Mouse (Mus musculus) thymus, adult 18-20 months (tissue): ENCODE measurements around the gene Tmem127.
"Not testable (repeated sequence)": the region's sequence is repeated elsewhere in the genome, so short reads cannot be mapped to it uniquely, and the experiment has no call there.

ENCODE experiments used
- DNase-seq, 2 experiments: peaks; one replicate each; pipeline ENCODE4 v3.0.0; 2022; ENCODE audit warnings: mixed read lengths in 2 of 2

Gene Tmem127

DNA sequence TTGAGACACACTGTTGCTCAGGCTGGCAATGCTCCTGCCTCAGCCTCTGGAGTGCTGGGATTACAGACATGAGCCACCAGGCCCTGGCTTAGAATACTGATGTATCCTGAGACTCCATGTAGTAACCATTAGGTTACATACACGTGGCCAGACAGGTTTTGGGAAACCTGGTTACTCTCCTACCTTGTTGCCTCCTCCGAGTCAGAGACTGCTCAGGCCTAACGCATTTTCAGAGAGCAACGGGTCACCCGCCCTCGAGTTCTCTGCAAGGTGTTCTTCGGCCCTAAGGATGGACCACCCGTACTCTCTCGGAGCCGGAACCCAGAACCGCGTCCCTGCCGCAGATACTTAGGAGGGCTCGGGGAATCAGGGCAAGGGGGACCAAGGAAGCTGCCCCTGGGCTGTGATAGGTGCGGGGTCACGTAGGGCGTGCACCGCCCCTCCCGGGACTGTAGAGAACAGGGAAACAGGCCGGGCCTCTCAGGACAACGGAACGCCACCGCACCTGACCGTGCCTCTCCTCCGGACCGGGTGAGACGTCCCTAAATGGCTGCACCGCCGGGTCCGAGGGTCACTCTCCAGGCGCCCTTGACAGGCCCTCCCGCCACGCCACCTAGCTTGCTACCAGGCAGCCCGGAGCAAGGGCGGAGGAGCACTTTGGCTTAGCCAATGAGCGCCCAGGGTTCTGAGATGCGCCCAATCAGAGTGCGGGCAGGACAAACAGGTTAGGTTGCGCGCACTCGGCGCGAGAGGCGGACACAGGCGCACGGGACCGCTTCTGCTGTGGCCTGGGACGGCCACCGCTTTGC, 22.0 kb downstream of the Tmem127 start, which contains the start of gene Stard7:
TSS of gene Stard7 (plus strand) at position 728 of the 809 bp plus-strand sequence.
- peak; percentile 90 to 94 for DNase-seq

DNA sequence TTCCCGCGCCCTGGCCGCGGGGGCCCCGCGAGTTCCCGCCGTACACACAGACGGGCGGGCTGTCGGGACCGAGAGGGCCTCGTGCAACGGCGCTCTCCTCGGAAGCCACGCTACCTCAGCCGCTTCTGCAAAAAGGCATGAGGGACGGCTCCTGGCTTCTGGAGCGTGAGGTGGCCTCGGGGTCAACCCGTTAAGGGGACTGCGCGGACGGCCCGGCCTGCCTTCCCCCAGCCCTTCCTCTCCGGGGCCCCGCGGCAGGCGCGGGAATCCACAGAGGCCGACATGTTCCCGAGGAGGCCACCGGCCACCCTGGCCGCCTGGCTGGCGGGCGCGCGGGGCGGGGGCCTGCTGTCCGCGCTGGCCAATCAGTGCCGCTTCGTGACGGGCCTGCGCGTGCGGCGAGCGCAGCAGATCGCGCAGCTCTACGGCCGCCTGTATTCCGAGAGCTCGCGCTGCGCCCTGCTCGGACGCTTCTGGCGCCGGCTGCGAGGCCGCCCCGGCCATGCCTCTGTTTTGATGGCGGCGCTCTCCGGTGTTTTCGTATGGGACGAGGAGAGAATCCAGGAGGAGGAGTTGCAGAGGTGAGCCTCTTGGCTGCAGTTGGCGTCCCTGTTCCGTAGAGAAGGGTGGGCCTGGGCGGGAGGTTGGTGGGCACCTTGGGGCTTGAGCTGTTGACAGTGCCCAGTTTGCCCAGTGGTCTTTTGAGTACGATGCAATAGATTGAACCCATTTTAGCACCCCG, 22.8 kb downstream of the Tmem127 start:
- DNase-seq = peak; percentile 60 to 61

DNA sequence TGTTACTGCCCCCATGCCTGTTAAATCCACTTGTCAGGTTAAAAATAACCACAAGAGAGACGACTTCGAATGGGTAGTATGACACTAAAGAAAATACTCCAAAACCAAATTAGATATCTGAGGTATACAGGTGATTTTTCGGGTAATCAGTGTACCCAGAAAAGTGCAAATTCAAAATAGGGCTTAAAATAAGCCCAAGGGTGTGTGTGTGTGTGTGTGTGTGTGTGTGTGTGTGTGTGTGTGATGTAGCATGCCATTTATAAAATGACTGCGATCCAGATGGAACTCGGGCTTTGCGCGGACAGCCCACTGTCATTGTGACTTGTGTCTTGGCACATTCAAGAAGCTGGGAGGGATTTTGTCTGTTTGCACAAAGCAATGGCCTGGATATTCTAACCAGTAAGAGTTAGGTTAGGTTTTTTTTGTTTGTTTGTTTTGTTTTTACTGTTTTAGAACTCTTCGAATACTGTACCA, 23.4 kb downstream of the Tmem127 start:
- no peak for DNase-seq

DNA sequence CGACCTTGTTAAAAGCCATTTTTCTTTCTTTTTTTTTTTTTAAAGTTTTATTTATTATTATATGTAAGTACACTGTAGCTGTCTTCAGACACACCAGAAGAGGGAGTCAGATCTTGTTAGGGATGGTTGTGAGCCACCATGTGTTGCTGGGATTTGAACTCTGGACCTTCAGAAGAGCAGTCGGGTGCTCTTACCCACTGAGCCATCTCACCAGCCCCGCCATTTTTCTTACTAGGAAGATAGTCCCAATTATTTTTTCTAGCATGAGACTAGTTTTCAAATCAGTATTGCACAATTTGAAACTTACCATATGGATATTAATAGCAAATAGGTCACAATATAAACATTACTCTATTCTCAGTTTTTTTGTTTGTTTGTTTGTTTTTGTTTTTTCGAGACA, 24.3 kb downstream of the Tmem127 start:
- DNase-seq = not testable (repeated sequence)

DNA sequence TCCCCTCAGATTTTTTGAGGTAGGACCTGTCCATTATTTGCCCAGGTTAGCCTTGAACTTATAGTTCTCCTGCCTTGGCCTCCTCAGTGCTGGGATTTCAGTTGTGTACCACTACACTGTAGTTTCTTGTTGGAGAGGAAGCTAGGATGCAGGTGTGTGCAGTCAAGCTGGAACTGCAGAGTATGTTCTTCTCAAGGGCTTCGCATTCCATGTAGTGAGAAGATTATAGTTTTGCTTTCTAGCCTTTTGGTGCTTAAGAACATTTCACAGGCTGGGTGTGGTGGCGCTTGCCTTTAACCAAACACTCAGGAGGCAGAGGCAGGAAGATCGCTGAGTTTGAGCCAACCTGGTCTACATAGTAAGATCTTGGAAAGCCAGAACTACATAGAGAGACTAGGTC, 25.1 kb downstream of the Tmem127 start:
- no peak for DNase-seq

DNA sequence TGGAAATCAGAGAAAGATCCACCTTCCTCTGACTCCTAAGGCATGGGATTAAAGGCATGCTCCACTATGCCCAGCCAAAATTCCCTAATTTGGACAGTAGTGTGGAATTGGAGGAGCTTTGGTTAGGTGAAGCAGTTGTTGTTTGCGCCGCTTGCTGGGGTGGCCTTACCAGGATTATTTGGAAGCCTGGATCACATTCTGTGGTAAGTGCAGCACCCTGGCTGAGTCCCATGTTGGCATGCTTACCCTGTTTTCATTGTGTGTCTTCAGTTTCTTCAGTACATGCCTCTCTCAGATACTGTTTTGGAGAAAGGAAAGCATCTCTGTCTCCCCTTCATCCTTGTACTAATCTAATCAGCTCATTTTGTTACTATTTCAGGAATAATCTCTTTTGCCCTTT, 26.9 kb downstream of the Tmem127 start:
- no peak for DNase-seq

DNA sequence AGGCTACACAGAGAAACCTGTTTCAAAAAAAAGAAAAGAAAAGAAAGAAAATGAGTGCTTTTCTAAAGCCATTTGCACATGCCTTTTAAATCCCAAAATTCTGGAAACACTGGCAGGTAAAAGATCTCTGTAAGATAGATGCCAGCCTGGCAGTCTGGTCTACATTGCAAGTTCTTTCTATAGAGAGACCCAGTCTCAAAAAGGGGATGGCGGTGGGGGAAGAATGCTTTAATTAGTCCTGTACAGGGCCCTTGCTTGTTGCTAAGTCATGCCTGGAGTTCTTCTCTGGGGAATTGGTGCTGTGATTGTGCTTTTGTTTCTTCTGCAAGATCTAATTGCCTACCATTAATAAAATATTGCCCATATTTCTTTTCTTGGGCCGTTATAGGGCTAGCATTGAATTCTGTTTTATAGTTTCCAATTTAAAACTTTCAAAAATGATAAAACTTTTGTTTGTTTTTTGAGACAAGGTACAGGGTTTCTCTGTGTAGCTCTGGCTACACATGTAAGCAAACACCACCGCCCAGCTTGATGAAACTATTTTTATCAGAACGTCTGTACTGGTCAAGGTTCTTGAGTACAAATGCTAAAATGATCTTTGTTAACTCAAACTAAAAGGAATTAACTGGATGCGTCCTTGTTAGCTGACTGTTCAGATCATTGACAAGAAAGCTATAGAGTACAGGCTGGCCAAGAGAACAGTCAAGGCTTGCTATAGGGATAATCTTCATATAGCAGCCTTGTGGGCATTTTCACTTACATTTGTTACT, 28.0 kb downstream of the Tmem127 start:
- DNase-seq = no peak

DNA sequence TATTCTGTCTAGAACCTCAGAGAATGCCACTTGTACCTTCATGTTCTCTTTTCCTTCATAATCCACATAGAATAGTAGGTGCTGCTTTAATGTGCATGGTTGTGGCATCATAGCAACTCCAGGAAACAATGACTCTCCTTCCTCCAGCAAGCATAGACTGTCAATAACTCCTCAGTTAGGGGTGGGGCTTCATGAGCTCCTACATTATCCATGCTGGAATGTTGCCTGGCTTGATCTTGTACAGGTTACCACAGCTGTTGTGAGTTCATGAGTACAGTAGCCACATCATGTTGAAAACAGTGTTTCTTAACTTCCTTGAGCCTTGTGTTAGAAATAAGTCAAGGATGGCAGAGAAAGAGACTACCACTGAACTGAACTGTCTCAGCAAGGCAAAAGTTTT, 30.5 kb downstream of the Tmem127 start:
- DNase-seq = no peak

DNA sequence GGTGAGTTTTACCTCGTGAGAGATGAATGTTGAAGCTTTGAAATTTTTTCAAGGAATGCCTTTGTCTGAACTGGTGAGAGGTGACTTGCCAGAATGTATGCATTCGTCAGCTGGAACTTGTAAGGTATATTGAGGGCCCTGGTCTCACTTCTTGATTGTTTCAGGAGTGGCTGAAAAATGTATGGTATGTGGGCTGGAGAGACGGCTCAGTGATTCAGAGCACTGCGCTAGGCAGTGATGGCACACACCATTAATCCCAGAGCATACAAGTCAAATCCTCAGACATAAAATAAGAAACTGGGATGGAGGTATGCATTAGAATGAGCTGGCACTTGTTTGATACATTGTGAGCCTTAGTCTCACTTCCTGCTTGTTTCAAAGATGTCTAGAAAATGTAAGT, 44.5 kb downstream of the Tmem127 start:
- DNase-seq = no peak

DNA sequence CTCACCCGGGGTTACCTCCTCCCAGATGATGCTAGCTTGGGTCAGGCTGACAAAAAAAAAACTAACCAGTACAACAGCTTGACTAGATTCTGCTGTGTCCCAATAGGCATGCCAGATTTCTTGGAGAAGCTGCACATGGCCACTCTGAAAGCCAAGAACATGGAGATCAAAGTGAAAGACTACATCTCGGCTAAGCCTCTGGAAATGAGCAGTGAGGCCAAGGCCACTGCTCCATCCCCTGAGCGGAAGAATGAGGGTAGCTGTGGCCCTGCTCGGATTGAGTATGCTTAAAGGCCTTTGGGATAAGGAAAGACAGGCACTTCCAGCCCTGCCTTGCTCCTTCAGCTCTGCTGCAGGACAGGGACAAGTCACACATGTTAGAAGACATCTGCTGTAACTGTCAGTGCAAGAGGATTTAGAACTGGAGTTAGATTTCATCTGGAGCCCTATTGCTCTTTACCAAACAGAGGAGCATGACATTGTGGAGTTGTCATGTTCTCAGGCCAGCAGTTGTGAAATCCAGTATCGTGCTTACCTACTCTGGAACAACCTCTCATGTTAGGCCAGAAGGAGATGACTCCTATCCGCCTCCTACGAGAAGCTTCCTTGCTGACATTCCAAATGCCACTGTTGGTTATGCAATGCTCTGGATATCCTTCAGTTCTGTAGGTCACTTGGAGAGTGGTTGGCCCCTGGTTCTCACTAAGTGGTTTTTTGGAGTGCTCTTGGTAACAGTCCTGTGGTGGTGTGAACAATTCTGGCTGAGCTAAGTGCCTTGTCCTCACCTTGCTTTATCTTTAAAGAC, 49.5 kb downstream of the Tmem127 start:
- DNase-seq = no peak

DNA sequence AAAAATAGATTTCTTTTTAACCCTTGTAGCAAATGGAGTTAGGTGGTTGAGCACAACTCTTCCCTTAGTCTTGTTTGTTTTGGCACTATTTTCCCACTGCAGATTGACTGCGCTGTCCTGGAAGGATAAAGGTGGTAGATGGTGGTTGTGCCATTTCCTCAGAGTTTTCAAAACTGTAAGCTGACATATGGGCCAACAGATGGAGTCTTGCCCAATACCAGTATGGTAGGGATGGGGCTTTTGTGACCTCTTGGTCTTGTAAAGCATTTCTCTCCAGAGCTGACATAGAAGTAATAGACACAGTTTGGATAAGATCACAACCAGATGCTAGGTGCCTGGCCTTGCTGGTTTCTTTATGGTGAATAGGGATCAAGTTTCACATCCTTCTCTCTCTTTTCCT, 50.3 kb downstream of the Tmem127 start:
- no peak for DNase-seq

DNA sequence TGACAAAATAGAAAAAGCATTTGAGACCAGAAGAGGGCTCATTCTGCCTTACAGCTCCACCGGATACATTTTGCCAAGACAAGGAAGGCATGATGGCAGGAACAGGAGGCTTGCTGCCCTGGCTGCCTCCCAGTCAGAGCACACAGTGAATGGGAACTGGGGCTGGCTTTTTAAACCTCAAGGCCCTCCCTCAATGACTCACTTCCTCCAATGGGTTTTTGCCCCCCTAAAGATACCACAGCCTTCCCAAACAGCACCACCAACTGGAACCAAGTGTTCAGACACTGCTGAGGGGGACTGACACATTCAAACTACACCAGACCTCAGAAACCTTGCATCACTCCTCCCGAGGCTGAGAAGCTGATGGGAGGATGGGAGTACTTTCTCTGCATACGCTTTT, 53.0 kb downstream of the Tmem127 start:
- no peak for DNase-seq

DNA sequence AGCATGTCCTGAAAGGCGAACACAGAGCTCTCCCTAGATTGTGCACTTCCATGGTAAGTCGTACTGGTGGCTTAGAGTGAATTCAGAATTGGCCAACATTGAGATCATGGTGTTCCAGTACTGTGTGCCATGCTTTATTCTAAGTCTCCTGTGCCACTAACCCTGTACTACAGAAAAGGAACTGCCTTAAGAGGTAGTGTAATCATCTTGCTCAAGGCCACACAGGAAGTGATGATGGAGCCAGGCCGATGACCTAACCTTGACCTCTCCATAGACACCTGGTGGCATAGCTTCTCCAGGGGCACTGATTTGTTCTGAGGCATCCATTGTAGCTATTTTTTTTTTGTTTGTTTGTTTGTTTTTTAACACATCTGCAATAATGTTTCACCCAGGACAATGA, 54.2 kb downstream of the Tmem127 start:
- no peak for DNase-seq

DNA sequence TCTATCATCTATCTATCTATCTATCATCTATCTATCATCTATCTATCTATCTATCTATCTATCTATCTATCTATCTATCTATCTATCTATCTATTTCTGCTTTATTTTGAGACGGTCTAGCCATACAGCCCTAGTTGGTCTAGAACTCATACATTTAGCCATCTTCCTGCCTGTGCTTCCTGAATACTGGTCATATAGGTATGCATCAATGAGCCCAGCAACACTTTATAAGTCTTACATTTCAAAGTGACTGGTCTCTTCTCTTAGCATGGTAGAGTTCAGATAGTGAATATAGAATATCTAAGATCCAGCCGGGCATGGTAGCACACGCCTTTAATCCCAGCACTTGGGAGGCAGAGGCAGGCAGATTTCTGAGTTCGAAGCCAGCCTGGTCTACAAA, 56.5 kb downstream of the Tmem127 start:
- not testable (repeated sequence) for DNase-seq

DNA sequence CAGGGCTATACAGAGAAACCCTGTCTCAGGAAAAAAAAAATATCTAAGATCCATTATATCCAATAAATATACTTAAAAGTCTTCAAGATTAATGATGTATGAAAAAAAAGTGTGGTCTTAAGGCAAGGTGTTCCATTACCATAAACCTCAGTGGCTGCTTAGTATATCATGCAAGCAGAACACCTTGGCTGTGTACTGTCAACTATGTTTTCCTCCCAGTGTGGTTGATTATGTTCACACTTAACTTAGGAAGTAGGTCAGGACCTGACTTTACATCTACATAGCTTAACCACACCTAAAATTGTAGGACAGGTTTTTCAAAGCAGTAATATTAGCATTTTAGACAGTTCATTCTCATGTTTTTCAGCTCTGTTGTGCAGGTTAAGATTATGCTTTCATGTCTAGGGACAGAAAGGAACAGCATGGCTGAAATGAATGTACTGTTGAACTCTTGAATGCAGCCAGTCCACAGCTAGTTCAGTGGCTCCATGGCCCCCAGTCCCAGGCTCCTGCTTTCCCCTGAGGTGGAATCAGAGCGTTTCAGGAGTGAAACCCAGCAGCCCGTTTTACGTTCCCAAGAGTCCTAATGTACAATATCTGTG, 57.0 kb downstream of the Tmem127 start:
- DNase-seq = no peak

DNA sequence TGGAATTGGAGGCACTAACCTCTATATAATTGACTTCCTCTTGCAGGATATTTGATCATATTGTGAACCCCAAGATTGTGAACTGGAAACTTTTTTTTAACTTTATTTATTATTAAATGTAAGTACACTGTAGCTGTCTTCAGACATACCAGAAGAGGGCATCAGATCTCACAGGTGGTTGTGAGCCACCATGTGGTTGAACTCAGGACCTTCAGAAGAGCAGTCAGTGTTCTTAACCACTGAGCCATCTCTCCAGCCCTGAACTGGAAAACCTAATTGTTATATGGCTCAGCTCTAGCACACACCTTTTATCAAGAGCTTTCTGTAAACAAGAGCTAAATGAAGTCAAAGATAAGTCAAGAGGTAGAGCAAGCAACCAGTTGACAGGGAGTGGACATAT, 58.4 kb downstream of the Tmem127 start:
- no peak for DNase-seq

DNA sequence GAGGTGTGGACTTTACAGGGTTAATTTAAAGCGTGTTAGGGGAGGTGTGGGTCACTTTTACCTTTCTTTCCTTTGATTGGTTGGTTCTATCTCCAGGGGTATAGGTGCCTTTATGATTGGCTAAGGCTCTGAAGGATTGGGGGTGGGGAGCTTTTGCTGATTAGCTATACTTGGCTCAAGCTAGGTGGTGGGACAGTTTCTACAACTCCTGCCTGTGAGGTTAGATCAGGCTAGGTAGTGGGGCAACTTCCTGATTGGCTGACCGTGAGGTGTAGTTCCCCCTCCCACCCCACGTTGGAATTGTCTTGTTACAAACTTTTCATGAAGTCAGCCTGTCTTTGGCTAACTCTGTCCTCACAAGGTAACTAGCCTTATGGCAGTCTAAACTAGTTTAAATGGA, 59.5 kb downstream of the Tmem127 start:
- DNase-seq = no peak

DNA sequence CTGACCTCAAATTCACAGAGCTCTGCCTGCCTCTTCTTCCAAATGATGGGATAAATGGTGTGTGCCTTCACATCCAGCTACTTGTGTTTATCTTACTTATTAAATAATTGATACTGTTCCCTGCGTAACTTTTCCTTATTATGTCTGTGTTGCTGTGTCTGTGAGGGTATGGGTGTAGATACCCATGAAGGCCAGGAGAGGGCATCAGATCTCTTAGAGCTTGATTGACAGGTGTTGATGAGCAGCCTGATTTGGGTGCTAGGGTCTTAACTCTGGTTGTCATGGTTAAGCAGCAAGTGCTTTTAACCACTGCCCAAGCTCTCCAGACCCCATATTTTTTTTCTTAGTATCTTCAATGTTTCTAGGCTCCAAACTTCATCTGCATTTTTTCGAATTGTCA, 61.0 kb downstream of the Tmem127 start:
- no peak for DNase-seq

DNA sequence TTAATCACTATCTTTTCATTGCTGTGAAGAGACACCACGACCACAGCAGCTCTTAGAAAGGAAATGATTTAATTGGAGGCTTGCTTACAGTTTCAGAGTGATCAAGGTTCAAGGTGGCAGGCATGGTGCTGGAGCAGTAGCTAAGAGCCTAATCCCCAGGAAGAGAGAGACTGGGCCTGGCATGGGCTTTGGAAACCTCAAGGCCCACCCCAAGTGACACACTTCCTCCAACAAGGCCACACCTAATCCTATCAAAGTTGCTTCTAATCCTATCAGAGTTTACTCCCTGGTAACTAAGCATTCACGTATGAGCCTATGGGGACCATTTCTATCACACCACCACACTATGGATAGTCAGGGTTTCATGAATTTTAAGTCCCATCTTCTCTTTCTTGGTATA, 62.5 kb downstream of the Tmem127 start:
- no peak for DNase-seq

DNA sequence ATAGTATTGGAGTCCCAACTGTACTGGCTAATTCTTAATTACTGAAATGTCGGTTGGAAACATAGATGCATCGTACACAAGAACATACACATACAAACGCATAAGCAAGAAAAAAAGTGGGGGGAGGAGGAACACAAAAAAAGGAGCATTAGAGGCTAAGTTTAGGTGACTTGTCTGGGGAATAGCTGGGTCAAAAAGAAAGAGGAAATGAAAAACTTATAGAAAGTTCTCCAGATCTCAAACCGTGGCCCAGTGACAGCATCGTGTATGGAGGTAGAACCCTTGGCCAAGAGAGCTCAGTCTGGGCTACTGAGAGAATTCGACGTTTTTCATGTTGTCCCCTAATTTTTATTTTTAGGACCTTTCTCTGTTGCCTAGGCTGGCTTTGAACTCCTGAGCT, 63.0 kb downstream of the Tmem127 start:
- no peak for DNase-seq
